Mouse (Mus musculus) spleen, adult 2 months (tissue): Measurements from ENCODE around the gene Kcnk13.

Source experiments
- CTCF ChIP-seq: fragments of 200-500 bp; IDR thresholded peaks from 2 replicates; pipeline ENCODE4 v1.5.1; 2011; ENCODE audit warnings: mild to moderate bottlenecking, inconsistent platforms; ENCODE audit not compliant: insufficient read depth, insufficient read length, insufficient replicate concordance; ENCODE audit errors: extremely low read depth
- POLR2A ChIP-seq: fragments of 200-500 bp; IDR thresholded peaks from 2 replicates; pipeline ENCODE4 v1.6.1; 2011; ENCODE audit warnings: low read depth, low read length, inconsistent platforms

DNA sequence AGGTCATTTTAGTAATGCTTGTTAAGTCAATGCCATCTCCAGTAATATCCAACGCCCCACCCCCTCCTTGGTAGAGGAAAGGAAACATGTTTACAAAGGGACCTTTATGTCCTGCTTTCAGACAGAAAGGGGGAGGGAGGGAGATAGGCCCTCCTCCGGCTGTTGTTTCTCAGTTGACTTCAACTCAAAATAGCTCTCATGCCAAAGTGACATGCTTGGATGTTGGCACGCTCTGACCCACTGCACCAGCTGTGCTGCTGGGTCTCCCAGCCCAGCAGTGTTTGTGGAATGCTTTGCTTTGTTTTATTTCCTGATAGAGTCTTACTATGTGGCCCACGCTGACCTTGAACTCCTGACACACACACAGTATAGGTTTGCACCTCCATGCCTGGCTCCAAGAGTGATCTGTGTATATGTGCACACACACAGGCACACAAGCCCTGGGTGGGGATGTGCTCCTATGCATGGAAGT is 108.9 kb downstream of the Kcnk13 start:
- no peak for TF ChIP-seq CTCF
- TF ChIP-seq POLR2A = no peak
